Mouse (Mus musculus): ENCODE data around the gene Commd1.

Gene Commd1

GRCm38 (mm10) chr11:23014996-23015395, 32.8 kb upstream of the Commd1 start:
- H3K9me3 ChIP-seq (ENCODE audit: low read length): peaks cover 3% of the 10 kb centered on the region; the same call in 1 of the 2 replicates
- H3K27me3 ChIP-seq (ENCODE audit: insufficient read depth, low read length): no peaks in the 10 kb centered on the region
- TF ChIP-seq POU5F1 (IDR thresholded peaks at IDR 0.05; ENCODE audit: borderline replicate concordance, low read length) (no peak), NANOG (IDR thresholded peaks at IDR 0.05; ENCODE audit: borderline replicate concordance, low read length) (no peak), CTCF (conservative IDR thresholded peaks at IDR 0.05; ENCODE audit: low read length) (no peak)
- H3K4me3 ChIP-seq (replicated peaks; ENCODE audit: low read length): no peak overlapping the region
- H3K4me1 ChIP-seq (replicated peaks; ENCODE audit: low read depth, low read length): peaks cover 2% of the 10 kb centered on the region; the same call in 1 of the 2 replicates
- no peaks in the 10 kb centered on the region for H3K36me3 ChIP-seq (ENCODE audit: insufficient read depth, low read length)

- peaks cover 3% of the 10 kb centered on the region; the same call in 1 of the 2 replicates for H3K9me3 ChIP-seq (ENCODE audit: low read length)
- H3K27me3 ChIP-seq (ENCODE audit: insufficient read depth, low read length): no peaks in the 10 kb centered on the region
- H3K4me3 ChIP-seq (replicated peaks; ENCODE audit: low read length): no peak overlapping the region
- H3K4me1 ChIP-seq (replicated peaks; ENCODE audit: low read depth, low read length): peaks cover 9% of the 10 kb centered on the region
- H3K36me3 ChIP-seq (ENCODE audit: insufficient read depth, low read length): no peaks in the 10 kb centered on the region
- TF ChIP-seq CTCF (conservative IDR thresholded peaks at IDR 0.05; ENCODE audit: low read length) (peak; percentile 80), NANOG (IDR thresholded peaks at IDR 0.05; ENCODE audit: borderline replicate concordance, low read length) (no peak)
Observed at GRCm38 (mm10) chr11:23013580-23014294, 31.6 kb upstream of the Commd1 start.

GRCm38 (mm10) chr11:23013096-23013495, 30.9 kb upstream of the Commd1 start:
- no peak for TF ChIP-seq CTCF (conservative IDR thresholded peaks at IDR 0.05; ENCODE audit: low read length)
- Histone ChIP-seq H3K36me3 (ENCODE audit: insufficient read depth, low read length) (no peaks in the 10 kb centered on the region), H3K27me3 (ENCODE audit: insufficient read depth, low read length) (no peaks in the 10 kb centered on the region), H3K4me3 (replicated peaks; ENCODE audit: low read length) (no peak overlapping the region), H3K4me1 (replicated peaks; ENCODE audit: low read depth, low read length) (peaks cover 9% of the 10 kb centered on the region), H3K9me3 (ENCODE audit: low read length) (no peaks in the 10 kb centered on the region)

- peak overlapping the region; percentile 85 for H3K4me3 ChIP-seq (replicated peaks; ENCODE audit: low read length)
- H3K27me3 ChIP-seq (ENCODE audit: insufficient read depth, low read length): no peaks in the 10 kb centered on the region
- peaks cover 38% of the 10 kb centered on the region for H3K4me1 ChIP-seq (replicated peaks; ENCODE audit: low read depth, low read length)
- H3K9me3 ChIP-seq (ENCODE audit: low read length): no peaks in the 10 kb centered on the region
- TF ChIP-seq CTCF (conservative IDR thresholded peaks at IDR 0.05; ENCODE audit: low read length): no peak
- no peak for TF ChIP-seq NANOG (IDR thresholded peaks at IDR 0.05; ENCODE audit: borderline replicate concordance, low read length)
- no peak for TF ChIP-seq POU5F1 (IDR thresholded peaks at IDR 0.05; ENCODE audit: borderline replicate concordance, low read length)
- peaks cover 23% of the 10 kb centered on the region for H3K36me3 ChIP-seq (ENCODE audit: insufficient read depth, low read length)
Observed at GRCm38 (mm10) chr11:23008824-23009200, 26.6 kb upstream of the Commd1 start.

- Histone ChIP-seq H3K36me3 (ENCODE audit: insufficient read depth, low read length) (peaks cover 28% of the 10 kb centered on the region), H3K4me3 (replicated peaks; ENCODE audit: low read length) (peak overlapping the region; percentile 85), H3K4me1 (replicated peaks; ENCODE audit: low read depth, low read length) (peaks cover 38% of the 10 kb centered on the region), H3K27me3 (ENCODE audit: insufficient read depth, low read length) (no peaks in the 10 kb centered on the region), H3K9me3 (ENCODE audit: low read length) (no peaks in the 10 kb centered on the region)
- TF ChIP-seq POU5F1 (IDR thresholded peaks at IDR 0.05; ENCODE audit: borderline replicate concordance, low read length): no peak
- TF ChIP-seq NANOG (IDR thresholded peaks at IDR 0.05; ENCODE audit: borderline replicate concordance, low read length): no peak
- no peak for TF ChIP-seq CTCF (conservative IDR thresholded peaks at IDR 0.05; ENCODE audit: low read length)
Observed at GRCm38 (mm10) chr11:23008181-23008823, 26.1 kb upstream of the Commd1 start.

- Histone ChIP-seq H3K4me1 (replicated peaks; ENCODE audit: low read depth, low read length) (peaks cover 38% of the 10 kb centered on the region), H3K4me3 (replicated peaks; ENCODE audit: low read length) (peak within 1 kb of the TSS; percentile 85), H3K27me3 (ENCODE audit: insufficient read depth, low read length) (no peaks in the 10 kb centered on the region), H3K9me3 (ENCODE audit: low read length) (no peaks in the 10 kb centered on the region), H3K36me3 (ENCODE audit: insufficient read depth, low read length) (peaks cover 35% of the 10 kb centered on the region)
- TF ChIP-seq POU5F1 (IDR thresholded peaks at IDR 0.05; ENCODE audit: borderline replicate concordance, low read length) (no peak), NANOG (IDR thresholded peaks at IDR 0.05; ENCODE audit: borderline replicate concordance, low read length) (no peak), CTCF (conservative IDR thresholded peaks at IDR 0.05; ENCODE audit: low read length) (no peak)
Observed at GRCm38 (mm10) chr11:23007481-23008180, 25.4 kb upstream of the Commd1 start, which contains the start of gene Fam161a. Gene Fam161a (plus strand): TSS chr11:23007531.

GRCm38 (mm10) chr11:23007166-23007480, 24.9 kb upstream of the Commd1 start:
- no peaks in the 10 kb centered on the region for H3K27me3 ChIP-seq (ENCODE audit: insufficient read depth, low read length)
- peaks cover 38% of the 10 kb centered on the region for H3K4me1 ChIP-seq (replicated peaks; ENCODE audit: low read depth, low read length)
- TF ChIP-seq CTCF (conservative IDR thresholded peaks at IDR 0.05; ENCODE audit: low read length) (no peak), POU5F1 (IDR thresholded peaks at IDR 0.05; ENCODE audit: borderline replicate concordance, low read length) (no peak), NANOG (IDR thresholded peaks at IDR 0.05; ENCODE audit: borderline replicate concordance, low read length) (no peak)
- H3K4me3 ChIP-seq (replicated peaks; ENCODE audit: low read length): peak overlapping the region; percentile 85
- H3K36me3 ChIP-seq (ENCODE audit: insufficient read depth, low read length): peaks cover 40% of the 10 kb centered on the region
- H3K9me3 ChIP-seq (ENCODE audit: low read length): no peaks in the 10 kb centered on the region

- TF ChIP-seq POU5F1 (IDR thresholded peaks at IDR 0.05; ENCODE audit: borderline replicate concordance, low read length): no peak
- TF ChIP-seq NANOG (IDR thresholded peaks at IDR 0.05; ENCODE audit: borderline replicate concordance, low read length): no peak
- TF ChIP-seq CTCF (conservative IDR thresholded peaks at IDR 0.05; ENCODE audit: low read length): no peak
- Histone ChIP-seq H3K36me3 (ENCODE audit: insufficient read depth, low read length) (peaks cover 58% of the 10 kb centered on the region), H3K4me3 (replicated peaks; ENCODE audit: low read length) (no peak overlapping the region), H3K27me3 (ENCODE audit: insufficient read depth, low read length) (no peaks in the 10 kb centered on the region), H3K9me3 (ENCODE audit: low read length) (no peaks in the 10 kb centered on the region), H3K4me1 (replicated peaks; ENCODE audit: low read depth, low read length) (peaks cover 38% of the 10 kb centered on the region)
Observed at GRCm38 (mm10) chr11:23005276-23005675, 23.1 kb upstream of the Commd1 start.
